Mouse (Mus musculus) left cerebral cortex, postnatal 10 days (tissue): ENCODE data around the gene B3galt4. TPM values are rescaled to one million over a fixed set of nuclear protein-coding genes. Genes with fewer than 3 reads are reported as not detected.

Experiments
- total RNA-seq, 2 experiments: library from RNA; stranded (reverse); gene quantifications; 2 replicates each; pipeline ENCODE4 v1.2.3; 2021

Gene B3galt4
- total RNA-seq, 2 experiments from 2014 or later = 5.2 to 9.8 TPM

Other genes starting within 250 kb of the B3galt4 start
- gene March2, start 232.8 kb downstream of the B3galt4 start, total RNA-seq = 10 to 100 TPM; 81.5 to 82.1 TPM
- 100 to 1,000 TPM; 336 to 350 TPM for gene Rab11b, start 191.0 kb downstream of the B3galt4 start, total RNA-seq
- 1 to 10 TPM; 5.2 to 9.1 TPM for gene Angptl4, start 169.7 kb downstream of the B3galt4 start, total RNA-seq
- gene Kank3, start 141.0 kb downstream of the B3galt4 start, total RNA-seq = 10 to 100 TPM; 37.9 to 38.2 TPM
- gene Rps28, start 126.9 kb downstream of the B3galt4 start, total RNA-seq = 100 to 1,000 TPM; 861 to 875 TPM
- gene Ndufa7, start 126.9 kb downstream of the B3galt4 start, total RNA-seq = 100 to 1,000 TPM; 225 to 228 TPM
- gene Cd320, start 108.4 kb downstream of the B3galt4 start, total RNA-seq = 10 to 100 TPM; 24.1 to 26.4 TPM
- gene Gm7029, start 77.7 kb downstream of the B3galt4 start, total RNA-seq = not detected
- 1 to 10 TPM; 3.9 to 7.1 TPM for gene Kifc1, start 60.8 kb downstream of the B3galt4 start, total RNA-seq
- gene Platr17, start 46.4 kb downstream of the B3galt4 start, total RNA-seq = 1 to 10 TPM; 1.2 TPM
- 10 to 100 TPM; 26.5 to 28.1 TPM for gene Daxx, start 42.1 kb downstream of the B3galt4 start, total RNA-seq
- 10 to 100 TPM; 33.0 to 34.7 TPM for gene Tapbp, start 35.6 kb downstream of the B3galt4 start, total RNA-seq
- 10 to 100 TPM; 35.0 to 35.8 TPM for gene Zbtb22, start 35.6 kb downstream of the B3galt4 start, total RNA-seq
- gene Rgl2, start 21.9 kb downstream of the B3galt4 start, total RNA-seq = 10 to 100 TPM; 67.1 to 68.4 TPM
- 10 to 100 TPM; 89.2 to 96.1 TPM for gene Pfdn6, start 11.1 kb downstream of the B3galt4 start, total RNA-seq
- 10 to 100 TPM; 20.5 to 20.9 TPM for gene Wdr46, start 10.8 kb downstream of the B3galt4 start, total RNA-seq
- 10 to 100 TPM; 71.3 to 77.5 TPM for gene Vps52, start 4.3 kb upstream of the B3galt4 start, total RNA-seq
- gene Rps18, start 4.5 kb upstream of the B3galt4 start, total RNA-seq = 100 to 1,000 TPM; 440 to 443 TPM
- gene H2-K1, start 48.9 kb upstream of the B3galt4 start, total RNA-seq = 10 to 100 TPM; 10.6 to 11.8 TPM
- gene Ring1, start 73.2 kb upstream of the B3galt4 start, total RNA-seq = 10 to 100 TPM; 23.2 to 24.9 TPM
- gene H2-Ke6, start 76.6 kb upstream of the B3galt4 start, total RNA-seq = 10 to 100 TPM; 29.7 to 32.0 TPM
- 100 to 1,000 TPM in 1 of 2 experiments, 10 to 100 TPM in 1; 90.7 to 101 TPM for gene Slc39a7, start 80.2 kb upstream of the B3galt4 start, total RNA-seq
- gene Rxrb, start 80.3 kb upstream of the B3galt4 start, total RNA-seq = 10 to 100 TPM; 74.8 to 78.7 TPM
- 10 to 100 TPM; 12.2 to 14.3 TPM for gene Col11a2, start 87.9 kb upstream of the B3galt4 start, total RNA-seq
- under 1 TPM in 1 of 2 experiments, not detected in 1; 0.55 TPM for gene H2-Oa, start 140.9 kb upstream of the B3galt4 start, total RNA-seq
- gene H2-DMa, start 168.1 kb upstream of the B3galt4 start, total RNA-seq = 10 to 100 TPM; 26.6 to 27.7 TPM
- gene Brd2, start 171.1 kb upstream of the B3galt4 start, total RNA-seq = 100 to 1,000 TPM; 266 to 271 TPM
- 1 to 10 TPM in 1 of 2 experiments, under 1 TPM in 1; 0.99 to 1.4 TPM for gene H2-DMb2, start 191.8 kb upstream of the B3galt4 start, total RNA-seq
- gene H2-DMb1, start 201.6 kb upstream of the B3galt4 start, total RNA-seq = 1 to 10 TPM; 1.2 to 1.8 TPM
- gene Tap1, start 236.1 kb upstream of the B3galt4 start, total RNA-seq = 1 to 10 TPM; 2.7 to 3.3 TPM
- 1 to 10 TPM in 1 of 2 experiments, under 1 TPM in 1; 0.66 to 2.2 TPM for gene Psmb9, start 236.3 kb upstream of the B3galt4 start, total RNA-seq
- 1 to 10 TPM; 1.7 TPM for gene Psmb8, start 246.2 kb upstream of the B3galt4 start, total RNA-seq